Mouse (Mus musculus) forebrain, embryonic 16.5 days (tissue): Measurements from ENCODE around the gene Ryr2. TPM values are rescaled to one million over a fixed set of nuclear protein-coding genes. Genes with fewer than 3 reads are reported as not detected.

Source experiments
- ATAC-seq: fragments of 200-750 bp; cut with Nextera tagmentation; 2 replicates; pipeline ENCODE4 v1.8.0; 2017; ENCODE audit warnings: mild to moderate bottlenecking, moderate library complexity
- H3K27ac ChIP-seq: fragments of 300-500 bp; sonication (generic); 2 replicates; pipeline ENCODE4 v1.5.1; 2014; ENCODE audit warnings: low read length, control low read depth
- H3K27me3 ChIP-seq: fragments of 300-500 bp; sonication (generic); replicated peaks from 2 replicates; pipeline ENCODE4 v1.6.1; 2014; ENCODE audit warnings: low read length; ENCODE audit not compliant: control insufficient read depth, insufficient read depth
- H3K36me3 ChIP-seq: fragments of 300-500 bp; sonication (generic); 2 replicates; pipeline ENCODE4 v1.6.1; 2014; ENCODE audit not compliant: control insufficient read depth, insufficient read depth
- H3K4me1 ChIP-seq: fragments of 300-500 bp; sonication (generic); replicated peaks from 2 replicates; pipeline ENCODE4 v1.6.1; 2014; ENCODE audit warnings: low read length; ENCODE audit not compliant: control insufficient read depth, insufficient read depth
- H3K4me2 ChIP-seq: fragments of 300-500 bp; sonication (generic); 2 replicates; pipeline ENCODE4 v1.6.1; 2014; ENCODE audit warnings: mild to moderate bottlenecking, low read length, control low read depth
- H3K4me3 ChIP-seq: fragments of 300-500 bp; sonication (generic); replicated peaks from 2 replicates; pipeline ENCODE4 v1.5.1; 2014; ENCODE audit warnings: mild to moderate bottlenecking, low read length, control low read depth
- H3K9ac ChIP-seq: fragments of 300-500 bp; sonication (generic); replicated peaks from 2 replicates; pipeline ENCODE4 v1.6.1; 2014; ENCODE audit warnings: low read depth, low read length, control low read depth
- H3K9me3 ChIP-seq: fragments of 300-500 bp; sonication (generic); 2 replicates; pipeline ENCODE4 v1.6.1; 2016; ENCODE audit warnings: low read length; ENCODE audit not compliant: control insufficient read depth
- WGBS: fragments of 180-500 bp; shearing (Covaris S2); extraction: QIAGEN DNeasy Blood & Tissue Kit; methylation state at CpG from one replicate; pipeline ENCODE4 v1.1.7; 2014; 5-methylcytosine and 5-hydroxymethylcytosine counted together
- polyA plus RNA-seq: library from polyadenylated mRNA; unstranded; fragments of >200 nt; fragmentation: Nextera tagmentation; extraction: Ambion mirVana; gene quantifications from 2 replicates; pipeline ENCODE4 v1.2.1, GENCODE M21; 2015

Ryr2 gene
- polyA plus RNA-seq, 1 experiment from 2014 or later: 2.2 TPM

DNA sequence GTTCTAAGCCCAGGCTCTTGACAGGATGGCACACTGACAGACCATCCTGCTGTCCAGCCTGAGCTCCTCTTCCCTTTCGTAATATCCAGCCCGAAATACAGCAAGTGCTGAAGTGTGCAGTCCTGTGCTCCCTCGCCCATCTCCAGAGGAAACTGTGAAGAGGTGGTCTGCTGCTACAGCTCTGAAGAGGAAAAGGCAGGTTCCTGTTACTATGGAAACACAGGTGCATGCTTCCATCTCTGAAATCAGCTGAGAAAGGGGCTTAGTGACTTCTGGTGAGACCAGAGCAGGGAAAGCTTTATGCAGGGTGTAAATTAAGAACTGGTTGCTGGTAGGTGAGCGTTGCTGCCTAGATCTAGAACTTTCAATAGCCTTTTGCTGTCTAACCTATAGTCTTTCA is 583.1 kb downstream of the Ryr2 start:
- WGBS: 94% methylated on average over 4 of the region's 4 CpGs
- no peaks in the 10 kb centered on the region for H3K36me3 ChIP-seq
- no peak overlapping the region for H3K4me2 ChIP-seq
- no peaks in the 10 kb centered on the region for H3K27me3 ChIP-seq
- H3K9me3 ChIP-seq: no peaks in the 10 kb centered on the region
- H3K4me3 ChIP-seq: no peak overlapping the region
- H3K9ac ChIP-seq: no peak overlapping the region
- H3K4me1 ChIP-seq: no peaks in the 10 kb centered on the region
- no peak overlapping the region for H3K27ac ChIP-seq
- peak; percentile 50; the same call in 1 of the 2 replicates for ATAC-seq

DNA sequence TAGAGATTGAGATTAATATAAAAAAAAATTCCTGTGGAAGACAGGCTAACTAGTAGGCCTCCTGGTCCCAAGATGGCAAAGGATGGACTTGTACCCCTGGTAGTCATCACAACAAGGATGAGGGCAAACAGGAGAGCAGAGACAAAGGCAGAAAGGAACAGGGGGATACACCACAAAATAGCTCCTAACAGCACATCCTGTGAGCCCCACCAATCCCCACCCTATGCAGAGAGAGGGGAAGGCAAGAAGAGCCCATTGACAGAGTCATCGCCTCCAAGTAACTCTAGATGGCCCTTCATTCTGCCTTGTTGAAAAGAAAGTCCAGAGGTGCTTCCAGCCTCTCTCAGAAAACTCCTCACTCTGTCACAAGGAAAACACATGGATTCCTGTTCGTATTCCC is 586.0 kb downstream of the Ryr2 start:
- H3K27me3 ChIP-seq: no peaks in the 10 kb centered on the region
- ATAC-seq: no peak
- H3K4me3 ChIP-seq: no peak overlapping the region
- H3K4me1 ChIP-seq: no peaks in the 10 kb centered on the region
- H3K4me2 ChIP-seq: no peak overlapping the region
- no peak overlapping the region for H3K9ac ChIP-seq
- H3K9me3 ChIP-seq: no peaks in the 10 kb centered on the region
- H3K36me3 ChIP-seq: no peaks in the 10 kb centered on the region
- no peak overlapping the region for H3K27ac ChIP-seq
- 83% methylated on average over 2 of the region's 2 CpGs for WGBS

DNA sequence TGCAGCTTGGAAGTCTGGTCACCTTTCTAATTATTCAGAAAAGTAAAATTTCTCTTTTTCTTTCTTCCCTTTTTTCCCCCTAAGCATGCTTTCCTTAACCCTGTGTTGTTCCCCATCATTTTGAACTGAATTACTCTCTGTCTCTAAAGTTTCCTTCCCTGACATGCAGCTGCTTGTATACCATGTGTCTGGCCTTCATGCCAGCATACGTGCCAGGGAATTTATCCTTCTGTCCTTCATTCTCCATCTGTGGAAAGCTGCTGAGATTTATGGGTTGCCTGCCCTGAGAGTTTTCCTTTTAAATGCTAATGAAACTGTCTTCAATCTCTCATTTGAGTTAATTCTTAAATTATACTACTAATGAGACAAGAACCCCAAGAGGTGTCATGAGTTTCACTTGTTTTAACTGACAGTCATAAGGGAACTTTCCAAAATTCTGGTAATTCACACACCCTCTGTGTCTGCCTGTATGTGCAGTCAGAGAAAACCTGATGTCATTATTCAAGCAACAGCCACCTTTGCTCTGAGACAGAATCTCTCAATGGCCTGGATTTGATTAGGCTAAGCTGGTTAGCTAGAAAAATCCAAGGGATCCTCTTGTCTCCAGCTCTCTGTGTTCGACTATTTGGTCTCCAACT is 595.1 kb downstream of the Ryr2 start:
- WGBS: 54% methylated on average over 2 of the region's 2 CpGs
- Histone ChIP-seq H3K4me2 (no peak overlapping the region), H3K9me3 (no peaks in the 10 kb centered on the region), H3K4me3 (no peak overlapping the region), H3K27me3 (no peaks in the 10 kb centered on the region), H3K27ac (no peak overlapping the region), H3K36me3 (no peaks in the 10 kb centered on the region), H3K9ac (no peak overlapping the region), H3K4me1 (no peaks in the 10 kb centered on the region)
- ATAC-seq: peak; percentile 68

Other genes with a start within 250 kb of the Ryr2 start
- 5.3 and 5.8 TPM in 2 replicates for gene Mtr, start 151.2 kb upstream of the Ryr2 start, polyA plus RNA-seq
- gene Actn2, start 233.8 kb upstream of the Ryr2 start, polyA plus RNA-seq: 4.2 and 4.6 TPM in 2 replicates